Mouse (Mus musculus) lung, adult 2 months (tissue): ENCODE measurements at regions not wholly inside any gene's neighbourhood (a gene's known extent, or its start where the extent isn't known, plus 50 kb on each side); places are given as distances from the start of the nearest gene placed in this dataset.

Source experiments
- CTCF ChIP-seq: fragments of 200-500 bp; IDR thresholded peaks from 2 replicates; pipeline ENCODE4 v1.5.1; 2011; ENCODE audit warnings: mild to moderate bottlenecking, low read length, control low read depth; ENCODE audit not compliant: insufficient read depth
- POLR2A ChIP-seq: fragments of 200-500 bp; IDR thresholded peaks from 2 replicates; pipeline ENCODE4 v1.6.1; 2011; ENCODE audit warnings: low read depth, mild to moderate bottlenecking, control low read depth, low read length, borderline replicate concordance; ENCODE audit errors: extremely low read depth

GRCm38 (mm10) chr7:64003904-64004303 lies 65.2 kb upstream of the Klf13 start:
- TF ChIP-seq CTCF, result no peak
- TF ChIP-seq POLR2A, result no peak
